Mouse (Mus musculus) stomach, postnatal 0 days (tissue): ENCODE measurements around the gene B3glct.

Experiments
- CTCF ChIP-seq: IDR thresholded peaks from 2 replicates; pipeline ENCODE4 v1.5.1; 2016; ENCODE audit warnings: antibody characterized with exemption, low read depth, mild to moderate bottlenecking, moderate library complexity
- EP300 ChIP-seq: optimal IDR thresholded peaks from 2 replicates; pipeline ENCODE3; 2016; ENCODE audit warnings: antibody characterized with exemption

DNA sequence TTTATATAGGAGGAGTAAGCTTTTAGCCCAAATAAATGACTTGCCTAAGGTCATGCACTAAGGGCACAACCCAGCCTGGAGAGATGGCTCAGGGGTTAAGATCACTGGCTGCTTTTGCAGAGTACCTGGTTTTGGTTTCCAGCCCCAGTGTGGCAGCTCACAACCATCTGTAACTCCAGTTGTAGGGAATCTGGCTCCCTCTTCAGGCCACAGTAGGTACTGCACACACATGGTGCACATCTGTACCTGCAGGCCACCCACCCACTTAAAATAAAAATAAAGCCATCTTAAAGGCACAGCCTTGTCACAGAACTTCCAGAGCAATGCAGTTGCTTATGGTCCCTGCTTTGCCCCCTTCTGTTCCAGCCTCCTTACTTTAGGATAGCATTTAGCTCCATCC lies 24.7 kb downstream of the B3glct start:
- TF ChIP-seq CTCF (peak; percentile 41), EP300 (no peak)
